Mouse (Mus musculus) activated CD4-positive, CD25-positive, alpha-beta regulatory T cell, adult 4 months (primary cell): ENCODE results near the gene Cebpz. TPM values are rescaled to one million over a fixed set of nuclear protein-coding genes. Genes with fewer than 3 reads are reported as not detected.

Experiments
- ATAC-seq: one replicate; pipeline ENCODE4 v1.8.0; 2017
- polyA plus RNA-seq, 2 experiments: library from polyadenylated mRNA; unstranded; fragments of 100-300 nt; shearing (Covaris generic); gene quantifications; one replicate each; pipeline ENCODE4 v1.2.1; 2017

Gene Cebpz
- 10 to 100 TPM; 49.7 to 74.8 TPM for polyA plus RNA-seq

- peak; percentile 98 for ATAC-seq
Observed at GRCm38 (mm10) chr17:78936466-78937228, at the start of gene Cebpz, which contains the start of gene Ndufaf7. Gene Cebpz (minus strand): TSS chr17:78937066. Gene Ndufaf7 (plus strand): TSS chr17:78937136.

- no peak for ATAC-seq
Observed at GRCm38 (mm10) chr17:78983736-78984135, 46.9 kb upstream of the Cebpz start.

GRCm38 (mm10) chr17:78983166-78983565 is 46.3 kb upstream of the Cebpz start:
- ATAC-seq: no peak

- no peak for ATAC-seq
Observed at GRCm38 (mm10) chr17:78968500-78968899, 31.6 kb upstream of the Cebpz start.

GRCm38 (mm10) chr17:78966092-78966883 is 29.4 kb upstream of the Cebpz start:
- no peak for ATAC-seq

GRCm38 (mm10) chr17:78964387-78964786 is 27.5 kb upstream of the Cebpz start:
- ATAC-seq: no peak

- no peak for ATAC-seq
Observed at GRCm38 (mm10) chr17:78959473-78959872, 22.6 kb upstream of the Cebpz start.

- ATAC-seq: no peak
Observed at GRCm38 (mm10) chr17:78953240-78953639, 16.4 kb upstream of the Cebpz start.

GRCm38 (mm10) chr17:78952070-78952469 is 15.2 kb upstream of the Cebpz start:
- ATAC-seq: no peak

- ATAC-seq: no peak
Observed at GRCm38 (mm10) chr17:78951225-78951624, 14.4 kb upstream of the Cebpz start.

GRCm38 (mm10) chr17:78942579-78942978 is 5.7 kb upstream of the Cebpz start:
- ATAC-seq: no peak

- ATAC-seq: no peak
Observed at GRCm38 (mm10) chr17:78938927-78939326, 2.1 kb upstream of the Cebpz start.

- ATAC-seq: peak; percentile 1
Observed at GRCm38 (mm10) chr17:78937229-78937853, 475 bp upstream of the Cebpz start.

GRCm38 (mm10) chr17:78935857-78936256 is 1.0 kb downstream of the Cebpz start:
- ATAC-seq: no peak

GRCm38 (mm10) chr17:78917696-78918095 is 19.2 kb downstream of the Cebpz start:
- ATAC-seq: no peak

GRCm38 (mm10) chr17:78916899-78917298 is 20.0 kb downstream of the Cebpz start:
- peak; percentile 13 for ATAC-seq

- peak; percentile 91 for ATAC-seq
Observed at GRCm38 (mm10) chr17:78916369-78916813, 20.5 kb downstream of the Cebpz start, which contains the start of gene Cebpzos. Gene Cebpzos (plus strand): TSS chr17:78916500.

GRCm38 (mm10) chr17:78915772-78916171 is 21.1 kb downstream of the Cebpz start:
- ATAC-seq: no peak

- no peak for ATAC-seq
Observed at GRCm38 (mm10) chr17:78913921-78914320, 22.9 kb downstream of the Cebpz start.

- no peak for ATAC-seq
Observed at GRCm38 (mm10) chr17:78912861-78913281, 24.0 kb downstream of the Cebpz start.

- ATAC-seq: no peak
Observed at GRCm38 (mm10) chr17:78909374-78909773, 27.5 kb downstream of the Cebpz start.

- ATAC-seq: no peak
Observed at GRCm38 (mm10) chr17:78906892-78907291, 30.0 kb downstream of the Cebpz start, which contains the start of gene Sult6b1. Gene Sult6b1 (minus strand): TSS chr17:78906992.

- no peak for ATAC-seq
Observed at GRCm38 (mm10) chr17:78903158-78903557, 33.7 kb downstream of the Cebpz start.
